Mouse (Mus musculus) embryonic fibroblast, embryonic 13.5 days (primary cell): ENCODE measurements at regions not wholly inside any gene's neighbourhood (a gene's known extent, or its start where the extent isn't known, plus 50 kb on each side); places are given as distances from the start of the nearest gene placed in this dataset.

Experiments used
- H3K27ac ChIP-seq: 2 replicates; pipeline ENCODE4 v1.5.1; 2012; ENCODE audit warnings: low read length, control low read depth, inconsistent platforms; ENCODE audit not compliant: insufficient read depth
- H3K4me1 ChIP-seq: 2 replicates; pipeline ENCODE4 v1.6.1; 2011; ENCODE audit warnings: low read length; ENCODE audit not compliant: control insufficient read depth, insufficient read depth
- H3K4me3 ChIP-seq: 2 replicates; pipeline ENCODE4 v1.5.1; 2011; ENCODE audit warnings: mild to moderate bottlenecking, control low read depth, low read length; ENCODE audit not compliant: insufficient read depth
- CTCF ChIP-seq: IDR thresholded peaks from 2 replicates; pipeline ENCODE4 v1.5.1; 2011; ENCODE audit warnings: mild to moderate bottlenecking, control low read depth, low read length, moderate library complexity, borderline replicate concordance; ENCODE audit not compliant: insufficient read depth
- POLR2A ChIP-seq: IDR thresholded peaks from 2 replicates; pipeline ENCODE4 v1.6.1; 2011; ENCODE audit warnings: low read depth, mild to moderate bottlenecking, control low read depth, low read length, moderate library complexity

- Histone ChIP-seq H3K4me1 (no peaks in the 10 kb centered on the region), H3K4me3 (no peak overlapping the region), H3K27ac (peak overlapping the region; percentile 21; the same call in 1 of the 2 replicates)
- TF ChIP-seq CTCF, result no peak
Measured at GRCm38 (mm10) chr4:105318421-105318820, 161.3 kb downstream of the Plpp3 start.

DNA sequence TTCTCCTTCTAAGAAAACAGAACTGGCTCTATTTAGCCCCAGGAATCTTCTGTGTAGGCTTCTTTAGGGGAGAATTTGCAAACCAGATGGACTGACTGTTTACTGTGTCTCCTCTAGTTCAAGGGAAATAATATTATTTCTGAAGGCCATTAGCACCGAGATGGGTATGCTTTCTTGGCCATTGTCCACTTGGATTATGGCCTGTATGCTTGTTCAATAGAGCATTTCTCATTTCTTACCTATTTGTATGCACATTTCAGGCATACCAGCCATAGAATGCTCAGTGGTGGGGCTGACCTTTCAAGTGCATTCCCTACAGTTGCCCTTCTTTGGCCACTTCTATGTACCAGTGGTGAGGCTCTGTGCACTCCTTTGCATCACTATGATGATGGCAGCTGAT lies 166.3 kb downstream of the Plpp3 start:
- TF ChIP-seq POLR2A (no peak), CTCF (no peak)
- Histone ChIP-seq H3K4me3 (no peak overlapping the region), H3K4me1 (no peaks in the 10 kb centered on the region), H3K27ac (no peak overlapping the region)

DNA sequence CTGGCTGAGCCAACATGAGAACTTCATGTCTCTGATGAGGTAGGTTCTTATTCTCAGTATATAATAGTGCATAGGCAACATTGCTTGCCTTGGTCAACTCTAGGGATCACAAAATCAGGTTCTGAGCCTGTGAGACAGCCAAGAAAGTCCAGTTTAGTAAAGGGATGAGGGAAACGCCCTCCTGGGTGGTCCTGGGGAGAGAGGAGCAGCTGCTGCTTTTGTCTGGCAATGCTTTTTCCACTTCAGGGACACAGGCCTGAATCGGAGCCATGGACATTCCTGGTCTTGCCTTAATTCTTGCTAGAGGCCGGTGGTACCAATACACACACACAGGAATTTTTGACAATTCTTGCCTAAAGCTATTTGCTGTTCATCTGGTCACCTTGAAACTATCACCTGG lies 169.8 kb downstream of the Plpp3 start:
- TF ChIP-seq CTCF (no peak), POLR2A (no peak)
- H3K4me3 ChIP-seq, result no peak overlapping the region
- H3K4me1 ChIP-seq, result no peaks in the 10 kb centered on the region
- no peak overlapping the region for H3K27ac ChIP-seq

DNA sequence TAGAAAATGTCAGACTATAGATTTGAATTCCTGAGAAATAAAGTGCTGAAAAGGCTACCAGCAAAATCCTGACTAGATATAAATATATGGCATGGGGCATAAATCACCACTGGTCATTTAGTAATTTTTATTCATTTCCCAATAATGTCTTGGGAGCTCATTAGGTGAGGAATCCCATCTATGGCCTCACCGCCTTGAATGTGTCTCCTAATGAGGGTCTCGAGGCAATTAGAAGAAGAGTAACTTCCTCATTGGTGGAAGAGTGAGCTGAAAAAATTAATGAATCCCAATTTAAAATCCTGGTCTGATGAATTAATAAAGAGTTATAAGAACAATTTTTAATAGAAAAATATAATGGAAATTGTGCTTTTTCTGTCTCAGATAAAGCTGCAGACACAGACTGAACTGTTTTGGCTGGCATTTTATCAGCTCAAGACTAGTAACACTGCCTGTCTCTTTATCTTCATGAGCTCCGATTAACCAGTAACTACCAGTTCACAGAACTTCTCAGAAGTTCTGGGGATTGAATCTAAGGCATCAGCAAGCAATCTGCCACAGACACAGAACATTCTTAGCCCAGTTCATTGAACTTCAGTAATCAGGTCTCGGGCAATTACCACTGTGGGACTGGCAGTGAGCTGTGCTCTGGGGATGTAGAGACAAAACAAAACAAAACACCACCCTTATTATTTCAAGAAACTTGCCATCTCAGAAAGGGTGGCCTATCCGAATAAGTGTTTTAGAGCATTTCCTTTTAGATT lies 170.7 kb downstream of the Plpp3 start:
- TF ChIP-seq POLR2A (no peak), CTCF (no peak)
- H3K4me1 ChIP-seq, result no peaks in the 10 kb centered on the region
- H3K27ac ChIP-seq, result no peak overlapping the region
- H3K4me3 ChIP-seq, result no peak overlapping the region

DNA sequence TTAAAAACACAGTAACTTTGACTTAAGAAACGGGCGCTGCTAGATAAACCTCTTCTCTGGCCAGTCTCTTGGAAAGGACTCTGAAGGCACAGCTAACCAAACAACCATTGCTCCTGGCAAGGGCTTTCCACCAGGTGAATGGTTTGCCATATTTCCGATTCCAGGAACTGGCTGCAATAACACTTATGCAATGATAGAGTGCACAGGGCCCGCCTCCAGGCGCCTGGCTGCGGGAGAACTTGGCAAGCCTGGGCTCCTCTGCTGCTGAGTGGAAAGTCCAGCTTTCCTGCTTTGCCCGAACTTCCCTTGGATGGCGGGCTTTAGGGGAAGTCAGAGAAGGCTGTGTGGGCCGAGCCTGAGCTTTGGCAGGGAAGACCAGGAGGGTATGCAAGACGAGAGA lies 171.6 kb downstream of the Plpp3 start:
- no peak overlapping the region for H3K4me3 ChIP-seq
- no peak for TF ChIP-seq CTCF
- no peaks in the 10 kb centered on the region for H3K4me1 ChIP-seq
- H3K27ac ChIP-seq, result no peak overlapping the region

DNA sequence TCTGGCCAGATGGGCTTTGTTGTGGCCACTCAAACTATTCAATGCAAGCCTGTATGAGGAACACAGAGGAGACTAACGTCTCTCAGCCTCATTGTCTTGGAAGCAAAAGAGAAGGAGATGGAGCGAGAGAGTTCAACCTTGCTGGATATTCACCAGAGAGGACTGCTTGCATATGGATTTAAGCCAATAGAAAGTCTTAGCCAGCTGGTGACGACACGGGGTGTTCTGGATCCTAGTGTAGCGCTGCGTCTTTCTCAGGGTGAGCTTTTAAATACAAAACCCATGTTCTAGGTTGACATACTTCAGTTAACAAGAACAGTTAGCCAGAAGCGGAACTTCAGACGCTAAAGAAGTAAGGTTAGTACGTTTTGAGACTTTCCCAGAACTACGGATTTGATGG lies 174.9 kb downstream of the Plpp3 start:
- TF ChIP-seq CTCF, result no peak
- no peak for TF ChIP-seq POLR2A
- Histone ChIP-seq H3K27ac (no peak overlapping the region), H3K4me1 (no peaks in the 10 kb centered on the region), H3K4me3 (no peak overlapping the region)

DNA sequence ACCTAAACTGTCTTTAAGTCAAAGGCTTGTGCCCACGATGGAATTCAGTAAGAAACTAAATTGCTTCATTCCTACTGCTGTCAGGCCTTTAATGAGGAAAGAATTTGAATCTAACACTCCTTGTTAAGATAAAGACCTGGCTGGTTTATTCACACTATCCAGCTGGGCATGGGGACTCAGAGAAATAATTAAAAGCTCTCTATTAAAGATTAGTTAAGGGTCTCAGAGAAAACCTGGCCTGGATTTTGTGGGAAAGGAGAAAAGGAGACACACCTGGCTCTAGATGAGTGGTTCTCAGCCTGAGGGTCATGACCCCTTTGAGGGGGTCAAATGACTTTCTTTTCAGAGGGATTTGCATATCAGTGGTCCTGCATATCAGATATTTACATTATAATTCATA lies 178.7 kb downstream of the Plpp3 start:
- no peak for TF ChIP-seq POLR2A
- no peak for TF ChIP-seq CTCF
- no peak overlapping the region for H3K4me3 ChIP-seq
- H3K4me1 ChIP-seq, result no peaks in the 10 kb centered on the region
- H3K27ac ChIP-seq, result no peak overlapping the region

GRCm38 (mm10) chr4:105336557-105336956 lies 179.4 kb downstream of the Plpp3 start:
- no peaks in the 10 kb centered on the region for H3K4me1 ChIP-seq
- no peak overlapping the region for H3K4me3 ChIP-seq
- TF ChIP-seq POLR2A (no peak), CTCF (no peak)
- H3K27ac ChIP-seq, result no peak overlapping the region

DNA sequence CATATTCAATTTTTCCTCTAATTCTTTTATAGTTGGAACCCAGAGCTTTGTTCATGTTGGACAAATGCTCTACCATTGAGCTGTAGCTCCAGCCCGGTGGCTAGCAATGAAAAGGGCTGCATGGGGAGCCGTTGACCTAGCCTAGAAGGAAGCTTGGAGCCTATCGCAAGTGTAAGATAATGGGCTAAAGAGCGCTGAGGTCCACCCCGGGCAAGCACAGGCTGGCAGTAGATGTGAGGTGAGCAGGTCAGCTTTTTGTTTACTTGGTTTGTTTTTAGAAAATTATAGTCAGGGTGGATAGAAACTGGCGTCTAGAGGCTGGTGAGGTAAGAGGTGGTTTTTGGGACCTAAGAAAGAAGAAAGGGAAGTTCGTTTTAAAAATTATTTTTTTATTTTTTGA lies 181.0 kb downstream of the Plpp3 start:
- Histone ChIP-seq H3K27ac (no peak overlapping the region), H3K4me1 (no peaks in the 10 kb centered on the region), H3K4me3 (no peak overlapping the region)
- no peak for TF ChIP-seq POLR2A
- no peak for TF ChIP-seq CTCF

DNA sequence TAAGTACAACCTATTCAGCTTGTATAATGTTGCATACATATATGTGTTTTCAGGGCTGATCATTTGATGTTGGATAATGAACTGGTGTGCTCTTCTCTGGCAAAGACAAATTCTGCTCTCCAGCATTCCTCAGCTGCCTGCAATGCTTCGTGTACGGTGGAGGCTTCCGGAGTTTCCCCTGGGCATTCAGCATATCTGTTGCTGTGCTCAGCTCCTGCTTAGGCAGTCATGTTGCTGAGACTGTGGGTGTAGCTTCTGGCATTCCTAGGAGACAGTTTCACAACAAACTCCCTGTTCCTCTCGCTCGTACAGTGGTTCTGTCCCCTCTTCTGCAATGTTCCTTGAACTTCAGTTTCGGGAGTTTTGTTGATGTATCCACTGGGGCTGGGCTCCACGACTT lies 181.7 kb downstream of the Plpp3 start:
- TF ChIP-seq POLR2A (no peak), CTCF (no peak)
- Histone ChIP-seq H3K4me3 (no peak overlapping the region), H3K4me1 (no peaks in the 10 kb centered on the region), H3K27ac (no peak overlapping the region)

- Histone ChIP-seq H3K4me1 (no peaks in the 10 kb centered on the region), H3K27ac (no peak overlapping the region), H3K4me3 (no peak overlapping the region)
- TF ChIP-seq CTCF (no peak), POLR2A (no peak)
Measured at GRCm38 (mm10) chr4:105341274-105341673, 184.1 kb downstream of the Plpp3 start.

DNA sequence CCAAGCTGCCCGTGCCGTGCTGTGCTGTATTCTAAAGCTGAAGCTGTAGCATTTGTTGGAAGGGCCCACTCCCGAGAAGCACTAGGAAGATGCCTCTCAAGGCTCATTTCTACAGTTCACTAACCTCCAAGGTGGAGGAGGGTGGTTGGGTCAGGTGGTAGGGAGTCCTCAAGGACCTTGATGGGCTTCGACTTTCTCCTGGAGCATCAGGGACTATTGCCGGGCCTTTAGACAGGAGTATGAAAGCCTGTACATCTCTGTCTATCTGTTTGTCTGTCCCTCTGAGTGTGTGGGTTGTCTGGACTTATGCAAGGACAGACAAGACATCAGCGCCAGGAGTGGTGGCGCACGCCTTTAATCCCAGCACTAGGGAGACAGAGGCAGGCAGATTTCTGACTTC lies 189.7 kb downstream of the Plpp3 start:
- no peak for TF ChIP-seq POLR2A
- Histone ChIP-seq H3K27ac (no peak overlapping the region), H3K4me1 (no peaks in the 10 kb centered on the region), H3K4me3 (no peak overlapping the region)
